Mouse (Mus musculus) forebrain, postnatal 0 days (tissue): Measurements from ENCODE around the gene Zfp811. TPM values are rescaled to one million over a fixed set of nuclear protein-coding genes. Genes with fewer than 3 reads are reported as not detected.

Experiments used
- ATAC-seq: fragments of 200-750 bp; cut with Nextera tagmentation; 2 replicates; pipeline ENCODE4 v1.8.0; 2017; ENCODE audit warnings: mild to moderate bottlenecking, moderate library complexity
- DNase-seq: peaks from one replicate; pipeline ENCODE4 v3.0.0-alpha.2; 2015
- H3K27ac ChIP-seq: fragments of 300-500 bp; sonication (generic); 2 replicates; pipeline ENCODE4 v1.5.1; 2014; ENCODE audit warnings: low read depth, mild to moderate bottlenecking, antibody characterized with exemption, low read length, moderate library complexity, mixed read lengths
- H3K27me3 ChIP-seq: fragments of 300-500 bp; sonication (generic); 2 replicates; pipeline ENCODE4 v1.6.1; 2014; ENCODE audit warnings: mild to moderate bottlenecking, low read length, mixed read lengths; ENCODE audit not compliant: insufficient read depth
- H3K36me3 ChIP-seq: fragments of 300-500 bp; sonication (generic); 2 replicates; pipeline ENCODE4 v1.6.1; 2014; ENCODE audit warnings: mild to moderate bottlenecking, moderate library complexity; ENCODE audit not compliant: insufficient read depth
- H3K4me1 ChIP-seq: fragments of 300-500 bp; sonication (generic); 2 replicates; pipeline ENCODE4 v1.6.1; 2014; ENCODE audit warnings: antibody characterized with exemption; ENCODE audit not compliant: insufficient read depth
- H3K4me2 ChIP-seq: fragments of 300-500 bp; sonication (generic); 2 replicates; pipeline ENCODE4 v1.6.1; 2014; ENCODE audit warnings: low read depth, mild to moderate bottlenecking, moderate library complexity
- H3K4me3 ChIP-seq: fragments of 300-500 bp; sonication (generic); 2 replicates; pipeline ENCODE4 v1.5.1; 2014; ENCODE audit warnings: low read depth, low read length, mixed read lengths
- H3K9ac ChIP-seq: fragments of 300-500 bp; sonication (generic); 2 replicates; pipeline ENCODE4 v1.6.1; 2014; ENCODE audit warnings: mild to moderate bottlenecking
- H3K9me3 ChIP-seq: fragments of 300-500 bp; sonication (generic); 2 replicates; pipeline ENCODE4 v1.6.1; 2016; ENCODE audit warnings: low read length
- CTCF ChIP-seq: sonication (generic); IDR thresholded peaks from 2 replicates; pipeline ENCODE4 v1.5.1; 2016; ENCODE audit warnings: antibody characterized with exemption, control low read depth, low read depth
- WGBS: fragments of 180-500 bp; shearing (Covaris S2); extraction: QIAGEN DNeasy Blood & Tissue Kit; methylation state at CpG from one replicate; pipeline ENCODE4 v1.1.7; 2014; 5-methylcytosine and 5-hydroxymethylcytosine counted together
- polyA plus RNA-seq: library from polyadenylated mRNA; unstranded; fragments of >200 nt; fragmentation: Nextera tagmentation; extraction: Ambion mirVana; gene quantifications from 2 replicates; pipeline ENCODE4 v1.2.1, GENCODE M21; 2015
- total RNA-seq: library from RNA; depleted of rRNA; stranded (reverse); fragments of >200 nt; gene quantifications from 2 replicates; pipeline ENCODE4 v1.2.3, GENCODE M21; 2014; rRNA removed

Zfp811 gene
- total and polyA plus RNA-seq, 2 experiments from 2014 or later: 19.7 to 25.0 TPM

GRCm38 (mm10) chr17:32766422-32766821 lies 43.3 kb downstream of the Zfp811 start:
- H3K9me3 ChIP-seq: peaks cover 4% of the 10 kb centered on the region; the same call in 1 of the 2 replicates
- DNase-seq: no peak

GRCm38 (mm10) chr17:32757331-32757730 lies 52.4 kb downstream of the Zfp811 start:
- H3K27ac ChIP-seq: no peak overlapping the region
- ATAC-seq (no peak), DNase-seq (no peak)
- TF ChIP-seq CTCF: no peak
- no peaks in the 10 kb centered on the region for H3K27me3 ChIP-seq
- no peak overlapping the region for H3K4me3 ChIP-seq
- no peak overlapping the region for H3K9ac ChIP-seq
- H3K9me3 ChIP-seq: no peaks in the 10 kb centered on the region
- H3K4me1 ChIP-seq: no peaks in the 10 kb centered on the region
- 69% methylated on average over 5 of the region's 5 CpGs for WGBS
- H3K4me2 ChIP-seq: no peak overlapping the region
- H3K36me3 ChIP-seq: no peaks in the 10 kb centered on the region

More at GRCm38 (mm10) chr17:32766422-32766821, 43.3 kb downstream of the Zfp811 start:
- no peak overlapping the region for H3K4me3 ChIP-seq
- no peak overlapping the region for H3K27ac ChIP-seq
- no peak for TF ChIP-seq CTCF
- no peaks in the 10 kb centered on the region for H3K4me1 ChIP-seq
- 100% methylated on average over 2 of the region's 2 CpGs for WGBS
- H3K9ac ChIP-seq: no peak overlapping the region
- no peak for ATAC-seq
- peaks cover 32% of the 10 kb centered on the region for H3K36me3 ChIP-seq
- H3K4me2 ChIP-seq: no peak overlapping the region
- H3K27me3 ChIP-seq: no peaks in the 10 kb centered on the region

DNA sequence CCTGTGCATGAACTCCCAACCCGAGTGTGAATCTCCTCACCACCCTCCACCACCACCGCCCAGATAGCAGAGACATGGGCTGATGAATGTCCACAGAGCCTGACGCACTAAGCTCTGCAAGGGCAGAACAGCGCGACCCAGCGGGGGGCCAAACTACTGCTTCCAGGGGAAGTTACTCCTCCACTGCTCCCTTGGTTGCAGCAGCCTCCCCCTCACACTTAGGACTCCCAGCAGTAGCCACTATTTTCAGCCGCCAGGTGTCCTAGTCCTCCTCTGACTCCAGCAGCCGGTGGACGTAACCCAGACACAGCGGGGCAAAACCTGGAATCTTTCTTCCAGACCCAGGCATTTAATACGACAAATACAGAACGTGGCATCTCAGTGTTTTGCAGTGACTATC lies 56.1 kb downstream of the Zfp811 start:
- Histone ChIP-seq H3K36me3 (no peaks in the 10 kb centered on the region), H3K4me2 (no peak overlapping the region), H3K27ac (no peak overlapping the region), H3K4me1 (no peaks in the 10 kb centered on the region), H3K9me3 (no peaks in the 10 kb centered on the region), H3K4me3 (no peak overlapping the region), H3K27me3 (no peaks in the 10 kb centered on the region), H3K9ac (no peak overlapping the region)
- TF ChIP-seq CTCF: peak; percentile 45
- whole genome bisulfite sequencing: 18% methylated on average over 12 of the region's 12 CpGs
- no peak for ATAC-seq
- no peak for DNase-seq

DNA sequence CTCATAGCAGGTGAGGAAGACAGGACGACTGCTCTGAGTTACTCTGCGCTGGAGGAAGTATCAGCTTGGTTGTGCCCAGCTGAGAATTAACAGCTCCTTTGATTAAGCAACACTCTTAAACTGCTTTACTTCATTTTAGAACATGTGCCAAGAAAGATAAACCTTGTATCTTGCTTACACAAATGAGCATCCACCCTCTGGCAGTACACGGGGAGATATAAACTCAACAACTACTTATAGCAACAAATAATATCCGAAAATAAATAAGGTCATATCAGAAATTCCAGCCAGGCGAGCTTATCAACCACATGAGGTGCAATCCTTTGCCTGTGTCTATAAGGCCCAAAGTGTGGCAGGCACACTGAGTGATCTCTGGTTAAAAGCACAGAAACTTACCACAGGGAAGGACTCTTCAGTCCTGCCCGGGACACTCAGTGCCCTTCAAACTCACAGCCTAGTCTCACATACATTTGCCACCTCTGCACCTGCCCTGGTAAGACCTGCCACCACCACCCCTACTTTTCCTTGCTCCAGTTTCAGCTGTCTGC lies 56.8 kb downstream of the Zfp811 start:
- H3K27ac ChIP-seq: no peak overlapping the region
- H3K9me3 ChIP-seq: no peaks in the 10 kb centered on the region
- no peak for TF ChIP-seq CTCF
- WGBS: 80% methylated on average over 6 of the region's 6 CpGs
- no peaks in the 10 kb centered on the region for H3K27me3 ChIP-seq
- ATAC-seq (no peak), DNase-seq (no peak)
- H3K9ac ChIP-seq: no peak overlapping the region
- no peak overlapping the region for H3K4me3 ChIP-seq
- H3K4me1 ChIP-seq: no peaks in the 10 kb centered on the region
- no peak overlapping the region for H3K4me2 ChIP-seq
- no peaks in the 10 kb centered on the region for H3K36me3 ChIP-seq

DNA sequence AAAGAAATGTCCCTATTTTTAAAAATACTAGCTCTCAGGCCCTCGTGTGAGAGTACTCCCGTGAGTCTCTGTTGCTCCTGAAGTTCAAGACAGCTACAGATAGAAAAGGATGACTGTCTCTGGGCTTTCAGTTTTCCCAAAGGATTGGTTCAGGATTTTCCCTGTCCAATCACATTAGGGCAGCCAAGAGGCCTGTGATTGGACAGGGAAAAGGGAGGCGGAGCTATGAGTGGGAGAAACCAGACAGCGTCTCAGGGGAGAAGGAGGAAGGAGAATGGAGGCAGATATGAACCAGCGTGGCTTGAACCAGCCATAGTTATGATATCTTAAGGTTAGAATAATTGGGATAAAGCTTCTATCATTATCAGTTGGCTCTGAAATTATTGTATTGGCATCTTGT lies 59.1 kb downstream of the Zfp811 start:
- H3K27ac ChIP-seq: no peak overlapping the region
- TF ChIP-seq CTCF: no peak
- DNase-seq (no peak), ATAC-seq (no peak)
- no peak overlapping the region for H3K9ac ChIP-seq
- WGBS: 56% methylated on average over 5 of the region's 5 CpGs
- H3K4me2 ChIP-seq: no peak overlapping the region
- no peaks in the 10 kb centered on the region for H3K36me3 ChIP-seq
- H3K4me3 ChIP-seq: no peak overlapping the region
- H3K27me3 ChIP-seq: no peaks in the 10 kb centered on the region
- H3K9me3 ChIP-seq: no peaks in the 10 kb centered on the region
- no peaks in the 10 kb centered on the region for H3K4me1 ChIP-seq

Other genes starting within 250 kb of the Zfp811 start
- gene Cyp4f37, start 188.6 kb downstream of the Zfp811 start, total RNA-seq: not detected in 2 replicates
- 0.44 TPM in 1 of 2 replicates, not detected in the other for gene Cyp4f37, start 188.6 kb downstream of the Zfp811 start, polyA plus RNA-seq
- gene Cyp4f40, start 151.0 kb downstream of the Zfp811 start, total RNA-seq: not detected in 2 replicates
- 0.16 TPM in 1 of 2 replicates, not detected in the other for gene Cyp4f40, start 151.0 kb downstream of the Zfp811 start, polyA plus RNA-seq
- gene Cyp4f15, start 124.3 kb downstream of the Zfp811 start, total RNA-seq: 4.2 and 9.0 TPM in 2 replicates
- 1.6 and 2.9 TPM in 2 replicates for gene Cyp4f15, start 124.3 kb downstream of the Zfp811 start, polyA plus RNA-seq
- 31.6 and 40.2 TPM in 2 replicates for gene Zfp871, start 21.6 kb downstream of the Zfp811 start, total RNA-seq
- gene Zfp871, start 21.6 kb downstream of the Zfp811 start, polyA plus RNA-seq: 26.0 and 51.2 TPM in 2 replicates
- gene Zfp799, start 20.3 kb upstream of the Zfp811 start, total RNA-seq: 21.9 and 26.3 TPM in 2 replicates
- 10.2 and 14.3 TPM in 2 replicates for gene Zfp799, start 20.3 kb upstream of the Zfp811 start, polyA plus RNA-seq
- 9.1 and 9.3 TPM in 2 replicates for gene Zfp870, start 81.7 kb upstream of the Zfp811 start, total RNA-seq
- 4.4 and 5.2 TPM in 2 replicates for gene Zfp870, start 81.7 kb upstream of the Zfp811 start, polyA plus RNA-seq
- 0.31 and 0.62 TPM in 2 replicates for gene Cyp4f14, start 107.4 kb upstream of the Zfp811 start, total RNA-seq
- gene Cyp4f14, start 107.4 kb upstream of the Zfp811 start, polyA plus RNA-seq: 0.38 and 0.48 TPM in 2 replicates
- gene Cyp4f13, start 137.5 kb upstream of the Zfp811 start, total RNA-seq: 6.9 and 7.1 TPM in 2 replicates
- gene Cyp4f13, start 137.5 kb upstream of the Zfp811 start, polyA plus RNA-seq: 6.9 and 7.8 TPM in 2 replicates
- 6.9 and 10.1 TPM in 2 replicates for gene Zfp472, start 155.9 kb upstream of the Zfp811 start, total RNA-seq
- 6.8 and 7.5 TPM in 2 replicates for gene Zfp472, start 155.9 kb upstream of the Zfp811 start, polyA plus RNA-seq
- gene Zfp952, start 183.2 kb upstream of the Zfp811 start, total RNA-seq: 19.3 and 19.7 TPM in 2 replicates
- gene Zfp952, start 183.2 kb upstream of the Zfp811 start, polyA plus RNA-seq: 9.0 and 12.3 TPM in 2 replicates
- gene Zfp763, start 223.5 kb upstream of the Zfp811 start, total RNA-seq: 24.3 and 28.5 TPM in 2 replicates
- gene Zfp763, start 223.5 kb upstream of the Zfp811 start, polyA plus RNA-seq: 15.4 and 19.9 TPM in 2 replicates